ENCODE assay signal across 8 mouse cellular contexts in genomic region chr9:53609968-53610781, GRCm38 (mm10). TPM values are rescaled to one million over a fixed set of nuclear protein-coding genes. Genes with fewer than 3 reads are reported as not detected.
DNase-seq lines count a peak whose midpoint lies in the region; ATAC-seq and TF ChIP-seq lines count a peak whose summit lies in the region.

TSS of gene Acat1 (minus strand) at chr9:53610382.

- H3K27ac ChIP-seq in embryonic facial prominence, embryonic 13.5 days = peak within 1 kb of the TSS; percentile 64; the same call in 1 of the 2 replicates
- peak within 1 kb of the TSS; percentile 78 for H3K27ac ChIP-seq in kidney, adult 2 months (ENCODE audit: insufficient read depth, low read depth, low read length)
- H3K27ac ChIP-seq in limb, embryonic 12.5 days = no peak within 1 kb of the TSS
- H3K27ac ChIP-seq in midbrain, embryonic 15.5 days = peak within 1 kb of the TSS; percentile 84
- peak within 1 kb of the TSS; percentile 66 for H3K27ac ChIP-seq in spleen, adult 2 months (ENCODE audit: insufficient read depth, low read length)

- TF ChIP-seq CTCF in kidney, adult 2 months (conservative IDR thresholded peaks at IDR 0.05; ENCODE audit: insufficient read depth, insufficient read length, low read depth, low read length) = no peak
- TF ChIP-seq CTCF in spleen, adult 2 months (IDR thresholded peaks at IDR 0.05; ENCODE audit: extremely low read depth, insufficient read depth, insufficient read length, insufficient replicate concordance) = no peak

- DNase-seq in 3134 (ENCODE audit: extremely low read depth, insufficient read length, low spot score) = peak; percentile 96
- peak; percentile 98 to 99 for DNase-seq in adrenal gland, postnatal 36 days
- peak; percentile 97 to 98 for DNase-seq in heart, adult 18-20 months
- DNase-seq in kidney, adult 2 months = peak; percentile 99
- peak; percentile 78 to 88 for DNase-seq in spleen, adult 2 months (ENCODE audit: low read depth in 1 of 2, low spot score in 2 of 2)

- peak within 1 kb of the TSS; percentile 83 for H3K4me3 ChIP-seq in embryonic facial prominence, embryonic 13.5 days
- H3K4me3 ChIP-seq in kidney, adult 2 months (ENCODE audit: insufficient read depth, low read depth, low read length) = peak within 1 kb of the TSS; percentile 70
- peak within 1 kb of the TSS; percentile 70 for H3K4me3 ChIP-seq in limb, embryonic 12.5 days (replicated peaks)
- H3K4me3 ChIP-seq in midbrain, embryonic 15.5 days = peak within 1 kb of the TSS; percentile 95
- H3K4me3 ChIP-seq in spleen, adult 2 months (ENCODE audit: extremely low read depth, insufficient read depth, insufficient read length) = peak within 1 kb of the TSS; percentile 74

- ATAC-seq in embryonic facial prominence, embryonic 13.5 days (ENCODE audit: insufficient number of reproducible peaks, insufficient read depth, low FRiP score, low TSS enrichment, low read depth) = peak; percentile 94
- peak; percentile 99 for ATAC-seq in limb, embryonic 12.5 days (ENCODE audit: insufficient number of reproducible peaks, insufficient read depth, low FRiP score, low TSS enrichment, low read depth)
- ATAC-seq in midbrain, embryonic 15.5 days (replicated peaks) = peak; percentile 99

- peak; percentile 79 for TF ChIP-seq POLR2A in kidney, adult 2 months (IDR thresholded peaks at IDR 0.05; ENCODE audit: low read depth, low read length)
- peak; percentile 78 for TF ChIP-seq POLR2A in spleen, adult 2 months (IDR thresholded peaks at IDR 0.05; ENCODE audit: low read depth, low read length)

- peaks cover 8% of the 10 kb centered on the region for H3K36me3 ChIP-seq in embryonic facial prominence, embryonic 13.5 days
- H3K36me3 ChIP-seq in kidney, adult 2 months (ENCODE audit: control insufficient read depth, insufficient read depth, low read length) = no peaks in the 10 kb centered on the region
- peaks cover 10% of the 10 kb centered on the region for H3K36me3 ChIP-seq in limb, embryonic 12.5 days
- no peaks in the 10 kb centered on the region for H3K36me3 ChIP-seq in midbrain, embryonic 15.5 days (replicated peaks)
- H3K36me3 ChIP-seq in spleen, adult 2 months (ENCODE audit: control insufficient read depth, insufficient read depth, low read length) = peaks cover 2% of the 10 kb centered on the region; the same call in 1 of the 2 replicates

- peak within 1 kb of the TSS; percentile 91 for H3K9ac ChIP-seq in embryonic facial prominence, embryonic 13.5 days
- H3K9ac ChIP-seq in limb, embryonic 12.5 days (replicated peaks) = peak within 1 kb of the TSS; percentile 81
- peak within 1 kb of the TSS; percentile 92 for H3K9ac ChIP-seq in midbrain, embryonic 15.5 days

- 4% methylated on average over 52 of the region's 52 CpGs for WGBS in embryonic facial prominence, embryonic 13.5 days
- 1% methylated on average over 52 of the region's 52 CpGs for WGBS in kidney, adult 2 months
- WGBS in limb, embryonic 12.5 days = 5% methylated on average over 52 of the region's 52 CpGs
- 3% methylated on average over 52 of the region's 52 CpGs for WGBS in midbrain, embryonic 15.5 days
- WGBS in spleen, adult 2 months = 1% methylated on average over 52 of the region's 52 CpGs

- H3K4me1 ChIP-seq in embryonic facial prominence, embryonic 13.5 days = peaks cover 11% of the 10 kb centered on the region
- peaks cover 5% of the 10 kb centered on the region for H3K4me1 ChIP-seq in kidney, adult 2 months (ENCODE audit: control insufficient read depth, insufficient read depth, low read length)
- peaks cover 8% of the 10 kb centered on the region; the same call in 1 of the 2 replicates for H3K4me1 ChIP-seq in limb, embryonic 12.5 days (replicated peaks)
- H3K4me1 ChIP-seq in midbrain, embryonic 15.5 days = peaks cover 18% of the 10 kb centered on the region
- H3K4me1 ChIP-seq in spleen, adult 2 months (ENCODE audit: control insufficient read depth, insufficient read depth, insufficient read length) = no peaks in the 10 kb centered on the region

- no peaks in the 10 kb centered on the region for H3K27me3 ChIP-seq in embryonic facial prominence, embryonic 13.5 days
- no peaks in the 10 kb centered on the region for H3K27me3 ChIP-seq in kidney, adult 2 months (replicated peaks; ENCODE audit: control insufficient read depth, insufficient read depth, low read length)
- H3K27me3 ChIP-seq in limb, embryonic 12.5 days = no peaks in the 10 kb centered on the region
- no peaks in the 10 kb centered on the region for H3K27me3 ChIP-seq in midbrain, embryonic 15.5 days (replicated peaks)
- no peaks in the 10 kb centered on the region for H3K27me3 ChIP-seq in spleen, adult 2 months (ENCODE audit: control insufficient read depth, insufficient read depth, low read length)

- peak within 1 kb of the TSS; percentile 78 for H3K4me2 ChIP-seq in embryonic facial prominence, embryonic 13.5 days
- H3K4me2 ChIP-seq in limb, embryonic 12.5 days = peak within 1 kb of the TSS; percentile 84
- peak within 1 kb of the TSS; percentile 90 for H3K4me2 ChIP-seq in midbrain, embryonic 15.5 days

- H3K9me3 ChIP-seq in embryonic facial prominence, embryonic 13.5 days = no peaks in the 10 kb centered on the region
- no peaks in the 10 kb centered on the region for H3K9me3 ChIP-seq in limb, embryonic 12.5 days
- H3K9me3 ChIP-seq in midbrain, embryonic 15.5 days = no peaks in the 10 kb centered on the region

RNA-seq across cellular contexts. Expression of gene Acat1, which starts in this region (rescaled TPM):
- 100 to 1,000 TPM; 132 to 160 TPM for total RNA-seq in adrenal gland, postnatal 36 days (2021)
- 113 and 131 TPM in 2 replicates for polyA plus RNA-seq in embryonic facial prominence, embryonic 13.5 days (2015; fragmentation: Nextera tagmentation; extraction: Ambion mirVana)
- 100 to 1,000 TPM; 340 to 351 TPM for total RNA-seq in heart, adult 18-20 months (2021)
- 134 and 154 TPM in 2 replicates for polyA plus RNA-seq in kidney, adult 2 months (2012; rRNA removed)
- polyA plus RNA-seq in limb, embryonic 12.5 days (2016; fragmentation: Nextera tagmentation; extraction: Ambion mirVana) = 68.5 and 68.6 TPM in 2 replicates
- 137 and 138 TPM in 2 replicates for polyA plus RNA-seq in midbrain, embryonic 15.5 days (2015; fragmentation: Nextera tagmentation; extraction: Ambion mirVana)
- polyA plus RNA-seq in spleen, adult 2 months (2012; rRNA removed) = 6.9 and 7.8 TPM in 2 replicates
